Mouse (Mus musculus) layer of hippocampus, adult 9-10 months (tissue): ENCODE data around the gene Ffar4.

Experiments used
- DNase-seq: peaks from one replicate; pipeline ENCODE4 v3.0.0; 2022; ENCODE audit warnings: low spot score

Gene Ffar4

DNA sequence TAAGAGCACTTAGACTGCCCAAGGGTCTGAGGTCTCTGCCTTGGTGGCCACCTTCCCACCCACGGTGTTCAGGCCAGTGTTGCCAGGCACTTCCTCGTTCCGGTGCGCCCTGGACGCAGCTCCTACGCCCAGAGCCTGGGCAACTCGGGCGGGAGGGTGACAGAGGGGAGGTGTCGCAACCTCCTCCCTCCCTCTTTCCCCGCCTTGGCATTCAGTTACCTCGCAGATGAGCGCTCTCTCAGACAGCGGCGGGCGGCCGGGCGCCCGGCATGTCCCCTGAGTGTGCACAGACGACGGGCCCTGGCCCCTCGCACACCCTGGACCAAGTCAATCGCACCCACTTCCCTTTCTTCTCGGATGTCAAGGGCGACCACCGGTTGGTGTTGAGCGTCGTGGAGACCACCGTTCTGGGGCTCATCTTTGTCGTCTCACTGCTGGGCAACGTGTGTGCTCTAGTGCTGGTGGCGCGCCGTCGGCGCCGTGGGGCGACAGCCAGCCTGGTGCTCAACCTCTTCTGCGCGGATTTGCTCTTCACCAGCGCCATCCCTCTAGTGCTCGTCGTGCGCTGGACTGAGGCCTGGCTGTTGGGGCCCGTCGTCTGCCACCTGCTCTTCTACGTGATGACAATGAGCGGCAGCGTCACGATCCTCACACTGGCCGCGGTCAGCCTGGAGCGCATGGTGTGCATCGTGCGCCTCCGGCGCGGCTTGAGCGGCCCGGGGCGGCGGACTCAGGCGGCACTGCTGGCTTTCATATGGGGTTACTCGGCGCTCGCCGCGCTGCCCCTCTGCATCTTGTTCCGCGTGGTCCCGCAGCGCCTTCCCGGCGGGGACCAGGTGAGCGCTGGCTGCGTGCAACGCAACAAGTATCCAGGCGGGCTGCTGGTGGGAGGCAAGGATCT is at the start of gene Ffar4:
TSS of gene Ffar4 (plus strand) at position 214 of the 901 bp plus-strand sequence.
- no peak for DNase-seq

DNA sequence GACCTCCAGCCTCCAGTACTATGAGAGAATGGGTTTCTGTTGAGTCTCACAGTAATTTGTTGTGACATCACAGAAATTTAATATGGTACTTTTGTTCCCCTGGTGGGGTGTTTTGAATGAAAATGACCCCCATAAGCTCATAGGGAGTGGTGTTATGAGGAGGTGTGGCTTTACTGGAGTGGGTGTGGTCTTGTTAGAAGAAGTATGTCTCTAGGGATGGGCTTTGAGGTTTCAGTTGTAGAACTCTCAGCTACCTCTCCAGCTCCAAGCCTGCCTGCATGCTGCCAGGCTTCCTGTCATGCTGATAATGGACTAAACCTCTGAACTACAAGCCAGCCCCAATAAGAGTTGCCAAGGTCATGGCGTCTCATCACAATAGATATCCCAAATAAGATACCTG is 47.2 kb upstream of the Ffar4 start:
- no peak for DNase-seq

DNA sequence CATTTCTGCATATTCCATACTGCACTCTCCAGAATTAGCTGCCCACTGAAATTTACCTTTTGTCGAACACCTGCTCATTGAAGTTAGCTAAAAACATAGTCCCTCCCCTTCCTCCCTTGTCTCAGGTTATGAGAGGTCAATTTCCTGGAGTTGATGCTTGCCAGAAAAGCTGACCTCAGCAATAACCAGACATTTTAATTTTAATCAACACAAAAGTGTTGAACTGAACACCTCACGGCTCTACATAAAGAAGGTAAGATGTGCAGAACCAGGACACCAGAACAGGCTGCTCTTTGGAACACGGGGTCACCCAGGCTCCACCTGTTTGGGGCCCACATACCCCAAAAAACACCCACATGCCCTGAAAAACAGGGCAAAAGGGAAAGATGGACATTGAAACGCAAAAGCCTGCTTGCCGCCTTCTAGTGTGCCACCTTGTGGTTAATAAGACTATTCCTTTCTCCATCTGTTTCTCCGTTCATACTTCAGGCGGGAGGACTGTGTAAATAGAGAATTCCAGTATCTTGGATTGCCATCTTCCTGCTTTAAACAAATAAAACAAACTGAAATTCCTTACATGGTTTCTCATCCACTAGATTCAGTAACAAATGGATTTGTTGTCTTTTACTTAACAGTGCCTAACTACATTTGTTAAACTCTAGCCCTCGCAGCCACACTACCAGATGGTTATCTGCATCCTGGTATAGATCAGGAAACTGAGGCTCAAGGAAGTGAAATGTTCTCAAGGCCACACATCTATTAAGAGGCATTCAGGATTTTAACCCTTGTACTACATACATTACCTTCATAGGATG is 43.4 kb upstream of the Ffar4 start:
- DNase-seq = no peak

DNA sequence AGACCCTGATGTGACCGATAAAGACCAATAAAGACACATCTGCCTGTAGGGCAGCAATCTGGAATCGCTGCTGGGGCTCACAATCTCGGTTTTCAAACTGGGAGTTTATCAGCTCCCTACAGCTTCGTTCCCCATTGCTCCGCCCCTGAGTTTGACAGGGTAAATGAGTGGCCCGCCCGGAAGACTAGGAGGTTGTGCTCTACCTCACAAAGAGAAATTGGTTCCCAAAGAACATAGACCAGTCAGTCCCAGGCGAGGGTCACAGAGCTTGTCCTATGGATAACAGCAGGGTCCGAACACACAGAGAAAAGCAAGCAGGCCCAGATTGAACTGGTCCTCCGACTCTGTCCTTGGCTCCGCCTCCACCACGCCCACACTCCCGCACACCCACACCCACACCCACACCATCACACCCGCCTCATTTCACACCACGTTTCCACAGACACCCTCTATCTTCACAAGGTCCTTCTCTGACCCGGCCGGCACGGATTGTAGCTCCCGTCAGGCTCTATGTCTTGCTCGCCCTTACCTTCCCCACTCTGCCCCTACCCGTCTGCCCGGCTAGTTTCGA is 42.6 kb upstream of the Ffar4 start:
- DNase-seq = peak; percentile 58

DNA sequence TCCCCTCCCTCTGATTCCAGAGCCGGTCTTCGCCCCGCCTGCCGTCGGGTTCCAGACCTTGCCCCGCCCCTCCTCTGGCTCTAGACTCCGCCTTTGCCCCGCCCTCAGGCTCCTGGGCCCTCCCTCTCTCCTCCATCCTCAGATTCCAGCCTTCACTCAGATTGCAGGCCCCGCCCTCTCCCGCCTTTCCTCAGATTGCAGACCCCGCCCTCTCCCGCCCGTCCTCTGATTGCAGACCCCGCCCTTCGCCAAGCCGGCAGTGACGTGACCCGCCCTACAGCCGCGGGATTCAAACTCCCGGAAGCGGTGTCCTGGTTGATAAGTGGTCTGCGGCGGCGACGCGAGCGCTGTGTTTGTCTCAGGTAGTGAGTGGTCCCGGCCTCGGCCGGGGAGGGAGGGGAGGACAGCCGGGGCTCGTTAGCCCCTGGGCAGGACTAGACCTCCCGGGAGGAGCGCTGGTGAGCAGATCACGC is 42.1 kb upstream of the Ffar4 start, which contains the start of gene Cep55:
TSS of gene Cep55 (plus strand) at position 292 of the 473 bp plus-strand sequence.
- peak; percentile 83 for DNase-seq

DNA sequence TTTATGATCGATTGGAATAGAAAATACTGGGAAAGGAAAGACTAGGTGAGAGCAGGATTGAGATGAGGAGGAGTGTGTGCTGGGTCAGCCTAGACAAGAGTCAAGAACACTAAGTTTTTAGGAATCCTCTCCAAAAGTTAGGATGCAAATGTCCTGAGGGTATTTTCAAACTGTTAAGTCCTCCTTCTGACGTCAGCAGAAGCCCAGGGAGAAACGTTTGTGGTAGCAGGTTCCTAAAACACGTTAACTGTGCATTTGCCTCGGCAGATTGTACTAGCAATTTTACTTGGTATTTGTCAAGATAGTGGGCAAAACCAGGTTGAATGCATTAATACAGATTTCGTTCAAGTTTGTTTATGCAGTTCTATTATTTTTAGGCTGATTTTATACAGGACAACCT is 41.1 kb upstream of the Ffar4 start:
- DNase-seq = no peak

DNA sequence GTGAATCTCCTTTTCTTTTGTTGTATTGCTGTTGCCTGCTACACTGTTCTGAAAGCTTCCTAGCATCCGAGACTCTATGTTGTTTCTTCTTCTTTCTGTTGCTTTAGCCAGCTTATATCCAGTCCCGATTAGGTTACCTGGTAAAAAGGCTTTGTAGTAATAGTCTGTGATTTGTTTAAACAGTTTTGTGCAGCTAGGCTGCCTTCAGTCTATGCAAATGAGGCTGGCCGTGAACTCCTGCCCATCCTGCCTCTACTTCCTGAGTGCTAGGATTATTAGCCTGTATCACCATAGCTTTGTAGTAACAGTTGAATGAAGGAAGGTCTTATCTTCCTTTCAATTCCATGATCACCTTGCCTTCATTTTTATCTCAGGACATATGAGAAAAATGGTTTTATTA is 40.6 kb upstream of the Ffar4 start:
- DNase-seq = no peak

DNA sequence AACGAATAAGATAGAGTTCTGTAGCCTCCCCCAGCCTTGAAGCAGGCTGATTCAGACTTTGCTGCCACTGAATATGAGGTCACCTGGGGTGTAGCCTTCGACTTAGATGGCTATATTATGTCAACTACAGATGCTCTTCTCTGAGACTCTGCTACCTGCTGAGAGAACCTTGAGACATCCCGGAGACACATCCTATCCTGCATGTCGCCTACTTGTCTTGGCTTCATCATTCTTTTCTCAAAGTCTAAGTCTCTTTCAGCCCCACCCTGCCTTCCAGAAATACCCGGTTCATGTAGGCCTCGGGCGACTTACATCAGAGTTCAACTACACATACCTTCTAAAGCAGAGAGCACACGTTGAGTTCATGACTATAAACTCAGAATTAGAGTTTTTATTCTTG is 39.9 kb upstream of the Ffar4 start:
- DNase-seq = no peak

DNA sequence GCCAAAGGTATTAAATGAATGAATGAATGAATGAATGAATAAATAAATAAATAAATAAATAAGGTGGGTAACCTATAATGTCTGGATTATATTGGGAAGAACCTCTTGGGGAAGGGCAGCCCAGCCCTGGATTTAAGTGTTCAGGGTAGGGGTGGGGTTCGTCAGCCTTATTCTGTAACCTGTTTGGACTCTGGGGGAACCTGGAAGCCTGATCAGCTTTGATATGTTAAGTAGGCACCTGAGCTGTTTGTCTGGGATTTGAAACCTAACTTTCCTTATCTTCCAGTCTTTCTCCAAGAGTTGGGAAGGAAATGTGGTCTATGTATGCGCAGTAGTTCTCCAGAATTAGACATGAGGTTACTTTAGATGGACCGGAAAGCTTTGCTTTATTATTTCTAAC is 33.7 kb upstream of the Ffar4 start:
- no peak for DNase-seq

DNA sequence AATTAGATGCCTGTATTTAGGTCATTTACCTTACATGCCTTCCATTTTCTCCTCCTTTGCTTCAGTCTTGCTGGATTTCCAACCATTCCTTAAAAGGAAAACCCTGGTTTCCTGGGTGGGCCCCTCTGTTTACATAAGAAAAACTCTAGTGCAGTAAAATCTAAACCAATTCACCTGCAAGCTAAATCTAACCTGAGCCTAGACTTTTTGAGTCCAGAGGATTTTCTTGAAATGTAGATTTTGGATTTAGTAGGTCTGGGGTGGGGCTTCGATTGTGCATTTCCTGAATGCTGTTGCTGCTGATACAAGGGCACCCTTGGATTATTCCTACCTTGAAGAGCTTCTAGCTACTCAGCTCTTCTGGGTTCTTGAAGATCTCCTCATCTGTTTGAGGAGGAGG is 32.8 kb upstream of the Ffar4 start:
- DNase-seq = no peak

DNA sequence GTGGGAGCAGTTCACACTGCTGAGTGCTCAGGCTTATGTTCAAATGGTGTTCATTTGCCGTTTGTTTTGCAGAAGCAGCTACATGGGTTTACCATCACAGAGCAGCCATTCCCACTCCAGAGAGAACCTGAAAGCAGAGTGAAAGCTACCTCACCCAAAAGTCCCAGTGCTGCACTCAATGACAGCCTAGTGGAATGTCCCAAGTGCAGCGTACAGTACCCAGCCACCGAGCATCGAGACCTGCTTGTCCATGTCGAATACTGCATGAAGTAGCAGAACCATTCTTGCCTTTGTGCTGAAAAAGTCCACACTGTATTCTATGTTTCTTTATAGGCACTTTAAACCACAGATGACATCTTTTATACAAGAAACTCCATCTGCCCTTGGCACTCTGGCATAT is 23.6 kb upstream of the Ffar4 start:
- no peak for DNase-seq

DNA sequence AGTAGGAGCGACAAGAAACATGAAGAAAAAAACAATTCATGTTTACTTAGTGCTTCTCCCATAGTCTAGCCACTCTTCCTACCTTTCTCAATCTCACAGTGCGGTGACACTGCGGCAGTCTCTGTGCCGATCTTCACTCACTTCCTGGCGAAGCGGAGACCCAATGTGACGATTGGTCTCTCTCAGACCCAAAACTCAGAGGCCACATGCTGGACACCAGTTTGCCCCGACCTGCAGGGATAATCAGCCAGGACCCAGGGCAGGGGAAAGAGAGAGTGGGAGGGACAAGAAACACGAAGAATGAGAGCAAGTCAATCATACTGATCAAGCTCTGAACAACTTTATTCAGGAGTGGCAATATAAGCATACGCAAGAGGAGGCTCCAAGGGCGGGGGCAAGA is 21.8 kb upstream of the Ffar4 start:
- DNase-seq = no peak

DNA sequence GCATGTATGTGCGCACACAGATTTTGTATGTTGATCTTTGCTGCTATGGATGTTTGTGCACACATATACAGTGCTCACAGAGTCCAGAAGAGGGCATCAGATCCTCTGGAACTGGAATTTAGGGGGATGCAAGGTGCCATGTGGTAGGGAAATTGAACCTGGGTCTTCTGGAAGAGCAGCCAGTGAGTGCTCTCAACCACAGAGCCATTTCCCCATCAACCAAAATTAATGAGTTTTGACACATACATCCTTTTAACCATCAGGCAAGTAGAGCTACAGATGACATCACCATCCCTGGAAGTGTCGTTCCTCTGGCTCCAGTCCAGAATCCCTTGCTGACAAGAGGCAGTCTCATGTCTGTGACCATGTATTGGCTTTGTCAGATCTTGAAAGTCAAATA is 20.6 kb upstream of the Ffar4 start:
- DNase-seq = no peak

DNA sequence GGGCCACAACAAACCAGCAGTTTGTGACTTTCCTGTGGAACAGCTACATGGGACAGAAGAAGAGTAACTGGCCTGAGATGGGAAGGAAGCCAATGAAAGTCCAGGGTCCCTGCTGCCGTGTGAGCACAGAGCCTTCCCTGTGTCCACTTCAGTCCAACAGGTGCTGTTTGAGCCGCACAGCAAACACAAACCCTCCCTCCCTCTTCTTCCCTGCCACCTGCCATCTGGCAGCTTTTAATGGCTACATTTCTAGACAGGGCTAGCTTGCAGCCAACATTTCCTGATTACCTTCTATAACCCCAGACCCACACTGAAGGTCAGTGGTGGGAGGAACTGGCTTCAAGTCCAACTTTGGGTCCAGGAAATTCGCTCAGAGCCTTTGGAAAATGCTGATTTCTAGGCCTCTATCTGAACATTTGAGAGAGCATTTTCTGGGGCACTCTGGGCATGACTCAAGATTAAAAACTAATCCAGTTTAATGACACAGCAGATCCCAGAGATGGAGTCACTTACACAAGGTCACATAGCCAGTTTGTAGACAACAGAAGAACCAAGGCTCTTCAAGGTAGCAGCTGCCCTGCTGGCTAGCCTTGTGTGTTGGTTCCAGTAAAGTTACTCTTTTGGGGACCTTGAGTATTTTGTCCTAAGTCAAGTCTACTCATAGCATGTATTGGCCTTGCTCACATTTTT is 18.9 kb upstream of the Ffar4 start:
- DNase-seq = no peak

DNA sequence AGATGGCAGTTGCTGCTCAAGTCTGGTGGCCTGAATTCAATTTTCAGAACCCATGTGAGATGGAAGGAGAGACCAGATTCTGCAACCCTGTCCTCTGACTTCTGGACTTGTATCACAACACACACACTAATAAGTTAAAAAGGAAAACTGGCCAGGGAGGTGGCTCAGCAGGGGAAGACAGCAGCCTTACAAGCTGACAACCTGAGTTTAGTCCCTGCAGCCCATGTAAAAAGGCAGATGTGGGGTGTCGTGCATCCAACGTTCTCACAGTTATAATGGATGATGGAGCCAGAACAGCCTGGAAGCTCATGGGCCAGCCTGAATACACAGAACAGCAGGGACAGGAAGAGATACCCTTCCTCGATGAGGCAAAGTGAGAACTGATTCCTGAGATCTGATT is 15.5 kb upstream of the Ffar4 start:
- DNase-seq = no peak

DNA sequence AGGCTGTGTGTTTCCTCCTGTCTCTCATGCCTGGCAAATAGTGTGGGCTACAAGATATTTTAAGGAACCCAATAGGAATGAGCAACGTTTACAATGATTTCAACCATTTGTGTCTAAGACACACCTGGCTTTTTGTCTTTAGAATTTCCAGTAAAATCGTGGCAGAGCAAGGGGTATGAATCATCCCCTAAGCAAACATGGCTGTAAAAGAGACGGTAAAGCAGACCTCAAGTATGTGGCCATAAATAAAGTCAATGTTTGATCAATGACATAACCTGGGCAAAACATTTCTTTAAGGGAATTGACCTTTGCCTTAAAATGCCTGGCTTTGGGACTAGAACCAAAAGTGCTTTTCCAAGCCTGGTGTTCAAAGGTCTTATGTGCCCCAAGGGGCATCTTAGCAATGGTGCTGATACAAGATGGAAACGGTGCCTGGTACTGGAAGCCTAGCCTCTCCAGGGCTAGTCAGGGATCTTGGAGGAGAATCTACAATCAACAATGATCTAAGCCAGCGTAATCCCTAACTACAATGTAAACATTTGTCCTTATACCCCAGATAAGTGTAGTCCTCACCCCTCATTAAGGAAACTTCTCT is 13.8 kb upstream of the Ffar4 start:
- no peak for DNase-seq

DNA sequence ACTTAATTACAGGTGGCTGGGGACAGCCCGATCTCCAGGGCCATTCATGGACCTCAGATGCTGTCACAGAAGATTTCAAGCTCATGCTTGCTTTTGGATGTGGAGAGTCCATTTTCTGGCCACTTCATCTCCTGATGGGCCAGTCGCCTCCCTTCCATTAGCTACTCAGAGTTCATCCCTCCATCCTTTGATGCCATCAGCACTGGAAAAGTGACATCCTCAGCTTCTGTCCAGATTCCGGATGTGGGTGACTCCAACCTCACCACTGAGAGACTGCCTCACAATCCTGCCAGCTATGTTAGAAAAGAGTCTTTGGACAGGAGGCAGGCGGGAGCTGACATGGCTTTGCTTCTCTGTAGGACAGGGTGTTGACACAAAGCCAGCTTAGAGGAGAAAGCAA is 11.0 kb upstream of the Ffar4 start:
- DNase-seq = no peak

DNA sequence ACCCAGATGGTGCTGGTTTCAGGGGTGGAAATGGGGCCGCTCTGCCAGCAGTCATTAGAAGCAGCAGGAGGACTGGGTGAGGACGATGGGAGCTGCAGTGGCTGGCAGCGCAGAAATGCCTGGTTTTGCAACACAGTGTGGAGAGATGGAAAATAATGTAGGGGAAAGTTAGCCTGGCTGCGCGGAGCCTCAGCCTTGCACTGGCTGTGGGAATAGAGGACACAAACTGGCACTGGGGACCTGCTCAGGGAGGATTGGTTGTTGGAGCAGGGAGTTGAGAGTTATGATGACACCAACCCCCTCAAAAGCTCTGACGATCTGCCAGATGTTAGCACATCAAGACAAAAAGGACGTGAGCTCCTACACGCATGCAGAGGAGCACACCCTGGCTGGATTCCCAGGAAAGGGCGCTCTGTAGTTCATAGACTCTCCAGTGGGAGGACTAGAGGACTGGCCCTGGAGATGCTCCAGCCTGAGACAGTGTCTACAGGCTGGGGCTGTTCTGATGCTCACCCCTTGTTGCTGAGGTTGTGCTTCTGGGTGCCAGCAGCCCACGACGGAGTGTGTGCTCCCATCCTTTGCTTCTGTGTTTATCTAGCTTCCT is 9.8 kb upstream of the Ffar4 start:
- peak; percentile 17 for DNase-seq

DNA sequence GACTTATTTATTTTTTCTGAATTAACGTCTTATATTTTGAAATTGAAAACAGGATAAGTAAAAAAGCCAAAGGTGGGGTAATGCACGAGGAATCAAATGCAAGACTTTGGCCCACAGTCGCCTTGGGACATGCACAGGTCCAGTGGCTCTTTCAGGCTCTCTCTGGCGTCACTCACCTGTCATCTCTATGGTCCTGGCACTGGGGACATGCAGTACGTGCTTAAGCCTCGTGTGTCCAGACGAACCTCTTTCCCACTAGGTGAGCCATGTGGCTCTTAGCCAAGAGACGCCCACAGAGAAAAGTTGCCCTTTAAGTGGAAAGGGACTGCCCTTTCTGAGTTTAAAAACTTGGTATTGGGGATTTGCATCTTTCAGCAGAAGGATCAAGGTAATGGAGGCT is 7.5 kb upstream of the Ffar4 start:
- DNase-seq = no peak

DNA sequence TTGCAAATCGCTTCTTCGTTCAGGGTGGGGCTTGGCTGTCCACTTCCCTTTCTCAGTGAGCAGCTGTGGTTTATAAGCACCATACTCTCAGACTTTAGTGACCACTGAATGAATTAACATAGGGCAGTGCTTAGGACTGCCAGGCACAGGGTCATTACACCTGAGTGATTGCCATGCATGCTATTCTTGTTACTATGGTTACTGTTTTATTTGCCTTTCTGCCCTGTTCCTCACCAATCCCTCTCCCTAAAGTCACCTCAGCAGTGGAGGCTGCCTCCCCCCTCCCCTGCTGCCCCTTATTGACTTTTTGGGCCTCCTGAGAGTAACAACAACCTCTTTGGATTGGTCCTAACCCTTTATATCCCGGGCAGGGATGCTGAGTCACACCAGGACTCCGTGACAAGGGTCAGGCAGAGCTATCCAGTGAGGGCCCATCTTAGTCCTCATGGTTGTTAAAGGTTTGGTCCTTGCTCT is 5.3 kb upstream of the Ffar4 start:
- no peak for DNase-seq

DNA sequence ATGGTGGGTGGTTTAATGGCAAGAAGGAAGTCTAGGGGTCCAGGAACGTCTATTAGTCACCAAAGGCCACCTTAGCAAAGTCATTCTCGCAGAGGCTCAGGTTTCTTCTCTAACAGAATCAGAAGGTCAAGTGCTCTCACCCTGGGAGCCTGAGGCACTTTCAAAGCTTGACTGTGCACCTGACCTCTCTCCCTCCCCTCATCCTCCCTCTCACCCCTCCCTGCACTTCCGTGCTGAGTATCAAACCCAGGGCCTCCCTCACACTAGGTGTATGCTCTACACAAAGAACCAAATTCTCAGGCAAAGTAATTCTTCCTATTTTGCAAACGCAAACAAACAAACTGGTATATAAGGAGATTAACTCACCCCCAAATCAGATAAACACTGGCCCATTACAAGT is 640 bp upstream of the Ffar4 start:
- no peak for DNase-seq
